Mouse (Mus musculus) liver, embryonic 14.5 days (tissue): ENCODE measurements around the gene Fancm.

Source experiments
- CTCF ChIP-seq: IDR thresholded peaks from 2 replicates; pipeline ENCODE4 v1.5.1; 2016; ENCODE audit warnings: antibody characterized with exemption, low read depth, control low read depth
- EP300 ChIP-seq: IDR thresholded peaks from 2 replicates; pipeline ENCODE4 v1.6.1; 2016; ENCODE audit warnings: antibody characterized with exemption, low read depth

DNA sequence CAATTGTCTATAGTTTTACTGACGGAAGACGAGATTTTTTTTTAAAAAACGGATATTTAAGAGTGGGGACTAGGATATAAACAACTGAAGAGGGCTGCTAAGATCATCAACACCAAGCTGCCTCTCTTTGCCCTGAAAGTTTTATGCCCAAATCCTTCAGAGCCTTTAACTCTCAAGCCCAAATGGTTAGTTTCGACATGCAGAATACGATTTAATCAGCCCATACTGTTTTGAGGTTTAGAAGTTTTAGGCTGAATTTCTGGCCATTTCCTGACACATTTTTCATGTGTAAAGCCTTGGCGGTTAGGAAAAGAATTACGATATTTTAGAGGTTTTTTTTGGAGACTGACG is 39.6 kb upstream of the Fancm start:
- TF ChIP-seq CTCF (no peak), EP300 (no peak)
